Mouse (Mus musculus) 3134 (cell line): ENCODE results near the gene Bcl2a1d.
"Not testable (repeated sequence)": the region's sequence is repeated elsewhere in the genome, so short reads cannot be mapped to it uniquely, and the experiment has no call there.

Experiments used
- DNase-seq: peaks from one replicate; pipeline ENCODE4 v3.0.0-alpha.2; 2011; ENCODE audit warnings: low spot score; ENCODE audit not compliant: insufficient read length; ENCODE audit errors: extremely low read depth

Bcl2a1d gene

GRCm38 (mm10) chr9:88731728-88732127 lies at the start of gene Bcl2a1d:
Gene Bcl2a1d, minus strand, starts transcription at chr9:88731914.
- DNase-seq: not testable (repeated sequence)

GRCm38 (mm10) chr9:88770239-88770638 lies 38.5 kb upstream of the Bcl2a1d start:
- not testable (repeated sequence) for DNase-seq

GRCm38 (mm10) chr9:88769470-88769869 lies 37.8 kb upstream of the Bcl2a1d start:
- DNase-seq: not testable (repeated sequence)

GRCm38 (mm10) chr9:88746687-88747086 lies 15.0 kb upstream of the Bcl2a1d start:
- DNase-seq: not testable (repeated sequence)

GRCm38 (mm10) chr9:88746046-88746445 lies 14.3 kb upstream of the Bcl2a1d start:
- not testable (repeated sequence) for DNase-seq

- DNase-seq: not testable (repeated sequence)
Measured at GRCm38 (mm10) chr9:88735289-88735688, 3.6 kb upstream of the Bcl2a1d start.

- DNase-seq: not testable (repeated sequence)
Measured at GRCm38 (mm10) chr9:88733182-88733581, 1.5 kb upstream of the Bcl2a1d start.

- DNase-seq: not testable (repeated sequence)
Measured at GRCm38 (mm10) chr9:88732334-88732733, 620 bp upstream of the Bcl2a1d start.

- not testable (repeated sequence) for DNase-seq
Measured at GRCm38 (mm10) chr9:88728311-88728710, 3.4 kb downstream of the Bcl2a1d start.

- DNase-seq: not testable (repeated sequence)
Measured at GRCm38 (mm10) chr9:88721628-88722027, 10.1 kb downstream of the Bcl2a1d start.

- DNase-seq: peak; percentile 17
Measured at GRCm38 (mm10) chr9:88719989-88720537, 11.7 kb downstream of the Bcl2a1d start, which contains the start of gene Mthfsl. Gene Mthfsl, minus strand, starts transcription at chr9:88720296.

GRCm38 (mm10) chr9:88719073-88719921 lies 12.4 kb downstream of the Bcl2a1d start:
- peak; percentile 3 for DNase-seq

GRCm38 (mm10) chr9:88718593-88718992 lies 13.1 kb downstream of the Bcl2a1d start:
- not testable (repeated sequence) for DNase-seq

GRCm38 (mm10) chr9:88718140-88718539 lies 13.6 kb downstream of the Bcl2a1d start:
- DNase-seq: not testable (repeated sequence)

GRCm38 (mm10) chr9:88714515-88714914 lies 17.2 kb downstream of the Bcl2a1d start:
- not testable (repeated sequence) for DNase-seq

GRCm38 (mm10) chr9:88712164-88712749 lies 19.5 kb downstream of the Bcl2a1d start:
- DNase-seq: not testable (repeated sequence)

GRCm38 (mm10) chr9:88710910-88711438 lies 20.7 kb downstream of the Bcl2a1d start:
- DNase-seq: not testable (repeated sequence)

GRCm38 (mm10) chr9:88710439-88710838 lies 21.3 kb downstream of the Bcl2a1d start:
- not testable (repeated sequence) for DNase-seq

GRCm38 (mm10) chr9:88709794-88710193 lies 21.9 kb downstream of the Bcl2a1d start:
- DNase-seq: not testable (repeated sequence)

GRCm38 (mm10) chr9:88709304-88709703 lies 22.4 kb downstream of the Bcl2a1d start:
- DNase-seq: no peak

GRCm38 (mm10) chr9:88706700-88707099 lies 25.0 kb downstream of the Bcl2a1d start:
- DNase-seq: no peak
